Mouse (Mus musculus): ENCODE data around the gene 4921517D22Rik.
A peak's percentile ranks its signal among the peaks of the same experiment; 100 is the strongest.
"Not testable (repeated sequence)": the region's sequence is repeated elsewhere in the genome, so short reads cannot be mapped to it uniquely, and the experiment has no call there.

The 4921517D22Rik gene

DNA sequence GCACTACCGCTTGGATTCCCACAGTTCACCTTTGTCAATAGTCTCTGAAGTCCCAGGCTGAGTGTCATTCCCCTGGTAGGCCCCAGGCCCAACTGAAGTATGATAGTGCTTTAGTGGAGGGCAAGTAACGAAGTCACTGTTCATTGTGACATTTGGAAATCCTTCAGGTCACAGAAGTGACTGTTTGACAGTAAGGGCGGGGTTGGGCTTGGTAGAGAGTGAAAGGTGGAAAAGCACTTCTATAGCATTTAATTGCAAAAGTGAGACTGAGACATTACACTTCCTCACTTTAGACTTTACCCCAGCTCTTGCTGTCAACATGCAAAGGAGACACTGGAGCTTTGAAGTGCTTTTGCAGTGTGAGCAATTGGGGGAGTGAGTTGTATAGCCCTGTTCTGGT is at the start of gene 4921517D22Rik:
Gene 4921517D22Rik (minus strand): TSS at position 101 of the 400 bp plus-strand sequence.
- DNase-seq (ENCODE audit: low read depth, low spot score): no peak

- no peak for DNase-seq (ENCODE audit: low read depth, low spot score)
These were observed 47.8 kb upstream of the 4921517D22Rik start for GRCm38 (mm10) chr13:59741697-59742096.

DNA sequence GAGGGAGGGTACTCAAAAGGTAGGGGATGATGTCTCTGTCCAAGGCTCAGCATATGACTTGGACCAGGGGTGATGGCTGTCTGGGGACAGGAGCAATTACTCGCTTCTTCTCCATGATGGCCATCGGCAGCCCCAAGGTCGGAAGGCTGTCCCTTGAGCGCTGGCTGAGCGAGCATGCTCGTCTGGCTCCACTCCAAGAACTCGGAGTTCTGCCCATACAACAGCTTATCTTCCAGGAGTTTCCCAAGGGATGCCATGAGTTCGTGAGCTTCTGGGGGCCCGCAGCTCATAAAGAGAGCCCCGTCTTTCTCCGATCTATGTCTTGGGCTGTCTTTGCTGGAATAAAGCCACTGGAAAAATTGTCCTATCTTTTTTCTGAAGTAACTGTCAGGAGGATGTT is 47.2 kb upstream of the 4921517D22Rik start:
- no peak for DNase-seq (ENCODE audit: low read depth, low spot score)

DNA sequence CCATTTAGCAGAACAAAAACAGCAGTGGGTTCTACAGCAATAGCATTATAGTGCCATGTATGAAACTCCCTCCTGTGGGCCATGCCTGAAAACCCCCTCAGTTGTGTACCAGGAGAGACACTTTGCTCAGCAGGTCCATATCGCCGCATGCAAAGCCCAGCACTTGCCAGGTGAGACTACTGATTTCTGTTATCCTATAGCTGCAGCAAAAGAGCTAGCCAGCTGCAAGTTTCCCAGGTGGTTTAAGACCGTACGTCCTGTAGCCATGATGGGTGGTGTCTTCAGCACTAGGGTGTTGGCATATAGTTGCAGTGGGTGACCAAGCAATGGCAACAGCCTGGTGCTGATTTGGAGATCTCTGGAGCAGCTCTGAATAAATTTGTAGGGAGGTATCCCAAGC is 45.5 kb upstream of the 4921517D22Rik start:
- no peak for DNase-seq (ENCODE audit: low read depth, low spot score)

DNA sequence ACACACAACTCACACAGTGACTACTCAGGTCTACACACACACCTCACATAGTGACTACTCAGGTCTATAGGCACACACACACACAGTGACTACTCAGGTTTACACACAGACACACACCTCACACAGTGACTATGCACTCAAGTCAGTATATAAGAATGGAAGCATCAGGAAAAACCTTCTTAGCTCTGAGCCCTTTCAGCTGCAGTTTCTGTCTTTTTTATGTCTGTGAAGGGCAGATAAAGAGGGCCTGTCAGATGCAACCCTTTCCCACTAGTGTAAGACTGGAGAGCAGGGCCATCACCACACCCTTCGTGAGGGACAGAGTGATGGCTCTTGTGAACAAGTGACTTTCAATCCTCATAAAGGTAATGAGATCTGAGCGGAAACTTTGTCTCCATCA is 44.5 kb upstream of the 4921517D22Rik start:
- no peak for DNase-seq (ENCODE audit: low read depth, low spot score)

DNA sequence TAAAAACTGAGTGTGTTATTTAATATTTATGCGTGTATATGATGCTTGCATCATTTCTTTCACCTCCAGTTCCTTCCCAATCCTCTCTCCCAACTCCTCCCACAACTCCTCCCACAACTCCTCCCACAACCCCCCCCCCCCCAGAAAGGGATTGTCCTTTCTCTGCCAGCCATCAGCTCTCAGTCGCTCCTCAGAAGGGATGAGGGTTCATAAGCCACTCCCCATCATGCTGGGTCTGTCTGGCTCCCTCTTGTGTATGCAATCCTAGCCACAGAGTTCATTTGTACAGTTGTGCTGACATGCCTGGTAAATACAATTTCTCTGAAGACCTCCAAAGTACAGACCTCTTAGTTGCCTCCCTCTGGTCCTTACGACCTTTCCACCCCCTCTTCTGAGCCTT is 41.3 kb upstream of the 4921517D22Rik start:
- DNase-seq (ENCODE audit: low read depth, low spot score): no peak

DNA sequence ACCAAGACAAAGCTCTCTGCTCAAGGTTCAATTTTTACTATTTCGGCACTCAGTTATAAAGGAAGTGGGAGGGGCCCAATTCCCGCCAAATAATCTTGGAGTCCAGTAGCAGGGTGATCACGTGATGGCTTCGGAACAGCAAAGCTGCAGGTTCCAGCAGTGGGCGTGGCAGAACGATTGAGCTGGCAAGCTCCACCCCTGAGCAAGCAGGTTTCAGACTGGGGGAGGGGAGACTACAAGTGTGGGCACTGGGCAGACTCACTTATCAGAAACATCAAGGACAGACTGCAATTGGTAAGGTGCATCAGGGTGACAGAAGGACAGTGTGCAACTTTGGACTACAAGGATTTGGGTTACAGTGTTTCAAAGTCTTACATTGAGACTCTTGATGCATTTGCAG is 40.4 kb upstream of the 4921517D22Rik start:
- not testable (repeated sequence) for DNase-seq (ENCODE audit: low read depth, low spot score)

GRCm38 (mm10) chr13:59733936-59734335 is 40.0 kb upstream of the 4921517D22Rik start:
- no peak for DNase-seq (ENCODE audit: low read depth, low spot score)

DNA sequence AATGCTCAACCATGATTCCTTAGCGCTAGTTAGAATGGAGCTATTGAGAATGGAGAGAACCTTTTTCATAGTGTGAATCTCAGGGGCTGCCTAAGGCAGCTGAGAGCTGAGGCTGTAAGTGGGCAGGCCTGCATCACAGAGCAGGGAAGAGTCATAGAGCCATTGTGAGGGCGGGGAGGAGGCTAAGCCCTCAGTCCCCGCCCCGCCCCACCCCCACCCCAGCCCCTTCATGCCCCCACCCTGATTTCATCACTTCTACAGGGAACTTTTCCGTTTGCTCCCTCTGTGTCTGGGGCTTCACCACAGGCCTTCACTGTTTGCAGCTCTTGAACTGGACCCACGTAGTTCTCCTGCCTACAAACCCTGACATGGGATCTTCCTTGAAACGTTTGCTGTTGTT is 37.7 kb upstream of the 4921517D22Rik start, which contains the start of gene Spata31d1d:
Gene Spata31d1d (minus strand): TSS at position 101 of the 400 bp plus-strand sequence.
- no peak for DNase-seq (ENCODE audit: low read depth, low spot score)

DNA sequence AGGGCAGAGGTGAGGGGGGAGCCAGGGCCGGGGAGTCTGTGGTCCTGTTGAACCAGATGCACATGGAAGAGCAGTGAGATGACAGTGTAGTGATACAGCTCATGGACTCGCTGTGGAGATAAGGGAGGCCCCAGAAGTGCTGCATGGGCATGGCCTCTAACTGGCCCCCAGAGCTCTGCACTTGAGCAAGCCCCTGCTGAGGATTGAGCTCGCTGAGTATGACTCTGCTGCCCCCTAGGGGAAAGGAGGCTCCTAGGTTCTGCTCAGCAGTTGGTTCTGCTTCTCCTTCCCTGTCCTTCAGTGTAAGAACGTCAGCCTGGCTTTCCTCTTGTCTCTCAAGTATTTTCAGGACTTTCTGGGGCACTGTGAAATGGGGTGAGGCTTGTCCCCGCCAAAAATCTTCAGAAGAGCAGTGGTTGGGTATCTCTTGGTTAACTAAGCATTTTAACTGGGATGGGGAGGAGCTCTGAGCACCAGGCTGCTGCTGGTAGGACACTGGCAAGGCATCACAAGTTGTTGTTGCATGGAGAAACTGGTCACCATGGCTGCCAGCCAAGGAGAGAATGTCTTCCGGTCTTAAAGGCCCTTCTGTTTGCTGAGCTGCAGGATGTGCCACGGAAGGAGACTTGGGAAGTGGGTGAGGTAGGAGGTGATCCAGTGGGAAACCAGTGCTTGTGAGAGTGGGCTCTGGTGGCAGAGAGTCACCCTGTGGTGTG is 34.6 kb upstream of the 4921517D22Rik start:
- DNase-seq (ENCODE audit: low read depth, low spot score): peak; percentile 57

DNA sequence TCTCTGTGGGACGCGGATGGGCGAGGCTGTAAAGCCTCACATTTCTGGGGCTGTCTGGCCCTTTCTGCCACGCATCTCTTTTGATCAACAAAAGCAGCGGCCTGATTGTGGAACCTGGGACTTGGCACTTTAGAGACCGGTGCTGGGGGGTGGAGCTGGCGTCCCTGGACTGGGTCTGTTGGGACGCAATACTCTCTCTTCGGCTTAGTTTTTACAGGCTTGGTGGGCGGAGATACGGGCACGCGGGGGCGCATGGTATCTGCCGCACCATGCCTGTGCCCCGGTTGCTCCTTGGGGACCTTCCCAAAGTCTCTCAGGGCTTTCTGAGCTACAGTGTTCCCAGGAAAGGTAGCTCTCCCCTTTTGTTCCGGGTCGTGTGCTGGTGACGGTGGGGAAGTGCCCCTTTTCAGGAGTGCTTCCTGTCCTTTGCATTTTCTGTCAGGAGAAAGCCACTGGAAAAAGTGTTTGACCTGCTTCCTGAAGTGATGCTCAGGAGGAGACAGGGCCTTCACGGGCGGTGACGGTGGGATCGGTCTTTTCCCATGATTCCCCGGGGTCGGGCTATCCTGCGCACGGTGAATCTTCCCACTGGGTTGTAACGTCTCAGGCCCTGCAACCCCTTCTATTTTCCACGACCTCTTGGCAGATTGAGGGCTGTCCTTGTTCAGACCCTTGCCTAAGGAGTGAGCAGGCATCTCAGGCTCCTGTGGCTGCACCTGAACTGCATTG is 32.4 kb upstream of the 4921517D22Rik start:
- no peak for DNase-seq (ENCODE audit: low read depth, low spot score)

DNA sequence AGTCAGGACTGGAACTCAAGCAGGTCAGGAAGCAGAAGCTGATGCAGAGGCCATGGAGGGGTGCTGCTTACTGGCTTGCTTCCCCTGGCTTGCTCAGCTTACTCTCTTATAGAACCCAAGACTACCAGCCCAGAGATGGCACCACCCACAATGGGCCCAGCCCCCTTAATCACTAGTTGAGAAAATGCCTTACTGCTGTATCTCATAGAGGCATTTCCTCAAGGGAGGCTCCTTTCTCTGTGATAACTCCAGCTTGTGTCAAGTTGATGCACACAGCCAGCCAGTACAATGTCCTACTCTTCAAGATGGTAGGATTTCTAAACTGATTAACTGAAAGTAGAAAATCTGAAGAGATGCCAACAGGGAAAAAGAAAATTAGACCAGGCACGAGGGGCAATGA is 28.2 kb upstream of the 4921517D22Rik start:
- not testable (repeated sequence) for DNase-seq (ENCODE audit: low read depth, low spot score)

DNA sequence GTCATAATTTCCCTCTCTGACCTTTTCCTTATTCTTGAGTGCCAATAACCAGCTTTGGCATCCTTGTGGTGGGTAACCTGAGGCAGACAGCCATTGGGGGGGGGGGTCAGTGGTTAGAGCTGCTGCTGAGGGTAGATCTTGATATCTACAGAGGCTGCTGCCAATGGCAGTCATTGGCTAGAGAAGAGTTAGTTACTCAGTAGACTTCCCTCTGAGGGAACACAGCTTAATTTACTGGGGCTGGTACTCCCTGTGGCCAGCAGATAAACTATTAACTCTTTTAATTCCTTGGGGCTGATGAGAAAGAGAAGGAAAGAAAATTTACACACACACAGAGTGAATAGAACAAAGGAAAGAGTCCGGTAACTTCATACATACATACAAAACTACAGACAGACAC is 25.6 kb upstream of the 4921517D22Rik start:
- DNase-seq (ENCODE audit: low read depth, low spot score): no peak

GRCm38 (mm10) chr13:59718857-59719440 is 25.0 kb upstream of the 4921517D22Rik start:
- not testable (repeated sequence) for DNase-seq (ENCODE audit: low read depth, low spot score)

- DNase-seq (ENCODE audit: low read depth, low spot score): no peak
These were observed 19.8 kb upstream of the 4921517D22Rik start for GRCm38 (mm10) chr13:59713710-59714109.

GRCm38 (mm10) chr13:59711984-59712383 is 18.1 kb upstream of the 4921517D22Rik start, which contains the start of gene Spata31d1b:
Gene Spata31d1b, plus strand, starts transcription at chr13:59712284.
- not testable (repeated sequence) for DNase-seq (ENCODE audit: low read depth, low spot score)

DNA sequence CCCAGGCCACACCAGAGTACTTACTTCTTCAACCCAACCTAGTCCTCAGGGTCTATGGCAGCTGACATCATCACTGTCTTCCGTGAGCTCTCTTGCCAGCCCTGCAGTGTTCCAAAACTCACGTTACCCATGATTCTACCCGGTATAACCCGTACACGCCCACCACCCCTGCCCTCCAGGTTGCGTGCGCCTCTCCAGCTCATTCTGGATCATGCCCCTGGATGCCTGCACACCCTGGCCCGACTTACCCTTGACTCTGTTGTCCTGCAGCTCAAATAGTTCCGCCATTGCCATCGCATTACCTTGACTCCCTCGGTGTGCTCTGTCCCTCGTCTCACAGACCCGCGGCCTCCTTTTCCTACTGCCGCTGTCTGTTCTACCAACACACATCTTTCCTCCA is 16.3 kb upstream of the 4921517D22Rik start, which contains the start of gene Spata31d1a:
Gene Spata31d1a (minus strand): TSS at position 101 of the 400 bp plus-strand sequence.
- no peak for DNase-seq (ENCODE audit: low read depth, low spot score)

DNA sequence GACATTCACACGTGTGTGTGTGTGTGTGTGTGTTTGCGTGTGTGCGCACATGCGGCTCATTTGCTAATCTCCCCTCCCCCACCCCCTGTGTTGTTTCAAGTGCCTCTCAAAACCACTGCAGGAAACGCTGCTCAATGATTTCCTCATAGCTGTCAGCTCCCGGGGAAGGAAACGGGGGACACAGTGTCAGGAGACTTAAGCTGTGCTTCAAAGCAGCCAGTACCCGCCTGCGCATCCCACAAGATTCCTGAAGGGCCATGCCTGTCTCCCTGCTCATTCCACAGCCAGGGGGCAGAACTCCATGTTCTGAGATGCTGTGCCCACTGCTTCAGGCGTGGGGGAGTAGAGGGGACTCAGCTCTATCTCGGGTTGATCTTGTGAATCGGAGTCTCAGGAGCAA is 10.7 kb upstream of the 4921517D22Rik start:
- DNase-seq (ENCODE audit: low read depth, low spot score): no peak

GRCm38 (mm10) chr13:59703514-59703913 is 9.6 kb upstream of the 4921517D22Rik start:
- DNase-seq (ENCODE audit: low read depth, low spot score): no peak

DNA sequence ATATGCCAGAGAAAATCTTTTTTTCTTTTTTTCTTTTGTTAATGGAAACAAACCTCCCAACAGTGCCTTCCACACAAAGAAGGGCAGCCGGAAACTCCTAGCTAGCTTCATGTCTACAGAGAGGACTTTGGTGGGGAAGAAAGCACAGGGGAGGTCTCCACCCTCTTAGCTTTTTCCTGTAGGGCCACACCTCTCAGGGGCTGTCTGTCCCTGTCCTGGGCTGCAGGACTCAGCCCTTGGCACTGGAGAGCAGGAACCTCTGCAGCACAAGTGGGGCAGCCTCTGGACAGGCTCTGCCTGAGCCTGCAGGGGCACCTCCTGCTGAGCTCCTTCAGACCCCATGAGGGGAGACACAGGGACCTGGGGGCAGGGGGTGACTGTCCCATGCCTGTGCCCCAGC is 6.2 kb upstream of the 4921517D22Rik start:
- not testable (repeated sequence) for DNase-seq (ENCODE audit: low read depth, low spot score)

GRCm38 (mm10) chr13:59699131-59699530 is 5.2 kb upstream of the 4921517D22Rik start:
- no peak for DNase-seq (ENCODE audit: low read depth, low spot score)

GRCm38 (mm10) chr13:59695781-59696180 is 1.9 kb upstream of the 4921517D22Rik start:
- DNase-seq (ENCODE audit: low read depth, low spot score): no peak
